Mouse (Mus musculus) left cerebral cortex, postnatal 4 days (tissue): ENCODE data around the gene Adam17. TPM values are rescaled to one million over a fixed set of nuclear protein-coding genes. Genes with fewer than 3 reads are reported as not detected.

Source experiments
- DNase-seq: peaks from one replicate; pipeline ENCODE4 v3.0.0-alpha.2; 2022
- intact Hi-C: fragments of 180-260 bp; cut with DNase I; formaldehyde crosslinking; loops from one replicate; pipeline ENCODE4 v1.15.1; 2025
- total RNA-seq, 2 experiments: library from RNA; stranded (reverse); gene quantifications; 2 replicates each; pipeline ENCODE4 v1.2.3; 2021

Gene Adam17
- total RNA-seq, 2 experiments from 2014 or later: 18.7 to 24.8 TPM

DNA sequence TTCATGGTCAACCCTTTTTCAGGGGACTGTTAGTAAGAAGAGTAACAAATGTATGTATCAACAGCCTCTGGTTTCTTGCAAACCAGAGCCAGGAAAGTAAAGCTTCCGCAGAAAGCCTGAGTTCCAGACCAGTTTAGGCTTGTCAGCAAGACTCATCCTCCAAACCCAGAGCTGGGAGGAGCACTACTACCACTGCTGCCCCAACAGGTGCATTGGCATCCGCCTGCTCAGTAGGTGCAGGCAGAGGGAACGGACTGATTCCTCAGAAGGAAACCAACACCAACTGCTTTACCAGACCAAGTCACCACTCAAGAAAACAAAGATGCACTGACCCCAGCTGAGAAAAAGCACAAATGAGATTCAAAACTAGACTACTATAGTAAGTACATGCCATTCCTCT lies 10.2 kb downstream of the Adam17 start:
- intact Hi-C loops: no loop called here
- DNase-seq: no peak

- intact Hi-C loops: no loop called here
- no peak for DNase-seq
Measured at GRCm38 (mm10) chr12:21362686-21363085, 10.7 kb downstream of the Adam17 start.

GRCm38 (mm10) chr12:21353681-21354080 lies 19.8 kb downstream of the Adam17 start:
- no peak for DNase-seq
- intact Hi-C loops: no loop called here

- no peak for DNase-seq
Measured at GRCm38 (mm10) chr12:21350113-21350876, 23.1 kb downstream of the Adam17 start.

DNA sequence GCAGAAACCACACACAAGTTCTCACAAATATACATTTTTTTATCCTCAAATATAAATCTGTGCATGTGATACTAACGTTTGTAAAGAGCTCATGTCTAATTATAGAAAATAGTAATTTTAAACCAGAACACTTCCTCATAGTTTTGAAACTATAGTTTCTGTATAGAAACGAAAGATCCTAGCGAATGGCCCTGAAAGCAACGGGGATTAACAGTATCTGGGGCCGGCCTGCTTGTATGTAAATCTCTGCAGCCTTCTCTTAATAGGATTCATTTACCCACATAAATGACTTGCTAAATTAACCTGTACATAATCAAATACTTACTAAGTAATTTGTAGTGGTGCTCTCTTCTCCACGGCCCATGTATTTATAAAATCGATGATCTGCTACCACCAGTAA lies 26.5 kb downstream of the Adam17 start:
- intact Hi-C loops: no loop called here
- no peak for DNase-seq

More at GRCm38 (mm10) chr12:21350113-21350876, 23.1 kb downstream of the Adam17 start:
- intact Hi-C loops: no loop called here

DNA sequence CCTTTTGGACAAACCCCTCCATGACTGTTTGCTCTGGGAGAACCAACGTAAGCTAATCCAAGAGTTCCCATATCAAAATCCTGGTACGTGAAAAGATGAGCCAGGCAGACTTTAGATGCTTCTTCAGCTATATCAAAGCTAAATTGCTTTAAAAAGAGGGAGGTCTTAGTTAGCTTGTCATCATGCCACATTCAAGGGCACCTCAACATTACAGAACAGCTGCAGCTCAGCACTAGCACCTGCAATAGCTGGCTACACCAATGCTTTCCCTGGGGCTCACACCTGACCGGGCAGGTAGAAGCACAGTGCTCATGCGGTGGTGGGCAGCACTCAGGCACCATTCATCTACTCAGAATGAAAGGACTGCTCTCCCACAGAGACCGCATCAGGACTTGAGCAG lies 32.8 kb downstream of the Adam17 start:
- no peak for DNase-seq
- intact Hi-C loops: no loop called here

- DNase-seq: no peak
- intact Hi-C loops: no loop called here
Measured at GRCm38 (mm10) chr12:21337171-21337570, 36.3 kb downstream of the Adam17 start.

DNA sequence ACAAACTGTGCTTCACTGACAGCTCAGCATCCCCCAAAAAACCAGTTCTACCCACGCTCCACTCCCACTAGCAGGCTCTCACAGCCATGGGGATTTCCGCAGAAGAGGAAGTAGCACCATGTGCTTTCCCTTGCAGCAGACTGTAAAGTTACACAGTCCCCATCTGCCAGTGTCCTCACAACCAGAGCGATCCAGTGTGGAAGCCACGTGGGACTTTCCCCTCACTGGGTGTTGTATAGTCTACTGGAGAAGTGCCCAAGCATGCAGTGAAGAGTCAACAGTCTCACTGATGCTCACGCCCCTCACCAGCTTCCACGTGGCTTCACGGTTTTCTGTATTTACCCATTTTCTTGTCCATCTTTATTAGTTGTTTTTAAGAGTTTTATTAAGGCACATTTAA lies 37.6 kb downstream of the Adam17 start:
- intact Hi-C loops: no loop called here
- DNase-seq: no peak

DNA sequence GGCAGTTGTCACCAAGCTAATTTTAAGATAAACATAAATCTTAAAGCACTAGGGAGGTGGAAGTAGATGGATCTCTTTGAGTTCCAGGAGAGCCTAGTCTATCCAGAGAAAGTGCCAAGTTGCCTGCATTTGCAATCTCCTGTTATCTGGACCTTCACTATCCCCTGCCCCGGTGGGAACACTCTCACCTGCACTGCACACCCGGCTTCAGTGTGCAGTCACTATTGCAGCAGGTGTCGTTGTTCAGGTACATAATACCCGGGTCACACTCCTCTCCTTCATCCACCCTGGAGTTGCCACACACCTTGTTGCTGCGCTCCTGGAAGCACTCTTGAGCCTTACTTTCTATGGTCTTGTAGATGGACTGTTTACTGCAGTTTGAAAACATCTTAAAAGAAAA lies 39.7 kb downstream of the Adam17 start:
- DNase-seq: no peak
- intact Hi-C loops: no loop called here

DNA sequence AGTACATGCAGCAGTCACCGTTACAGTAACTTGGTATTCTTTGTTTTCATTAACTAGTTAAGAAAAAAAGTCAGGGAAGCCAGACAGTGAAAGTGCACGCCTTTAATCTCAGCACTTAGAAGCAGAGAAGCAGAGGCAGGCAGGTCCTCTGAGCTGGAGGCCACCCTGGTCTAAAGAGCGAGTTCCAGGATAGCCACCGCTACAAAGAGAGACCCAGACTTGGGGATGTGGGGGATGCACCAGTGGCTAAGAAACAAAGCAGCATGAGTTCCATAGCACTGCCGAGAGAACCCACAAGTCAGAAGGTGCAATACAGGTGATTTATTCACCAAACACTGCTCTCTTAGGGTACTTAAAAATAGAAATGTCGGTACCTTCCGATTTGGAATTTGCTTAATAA lies 40.4 kb downstream of the Adam17 start:
- intact Hi-C loops: no loop called here
- DNase-seq: no peak

DNA sequence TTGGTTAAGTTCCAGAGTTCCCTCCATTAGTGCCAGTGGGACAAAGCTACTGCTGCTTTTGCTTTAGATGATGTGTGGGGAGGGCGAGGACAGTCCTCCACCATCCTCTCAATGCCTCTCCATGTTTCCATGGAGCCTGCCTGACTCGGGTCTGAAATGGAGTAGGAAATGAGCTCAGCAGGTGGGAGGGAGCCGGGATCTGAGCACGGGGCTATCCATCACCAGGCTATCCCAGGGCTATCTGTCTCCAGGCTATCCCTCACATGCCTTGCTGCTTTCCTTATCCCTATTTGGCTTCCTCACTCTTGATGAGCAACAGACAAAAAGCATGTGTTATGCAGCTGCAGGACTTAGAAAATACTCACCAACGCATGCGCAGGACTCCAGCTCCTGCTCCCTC lies 41.7 kb downstream of the Adam17 start:
- intact Hi-C loops: no loop called here
- DNase-seq: no peak

- DNase-seq: no peak
- intact Hi-C loops: no loop called here
Measured at GRCm38 (mm10) chr12:21330961-21331576, 42.4 kb downstream of the Adam17 start.

GRCm38 (mm10) chr12:21329661-21330400 lies 43.6 kb downstream of the Adam17 start:
- intact Hi-C loops: no loop called here

DNA sequence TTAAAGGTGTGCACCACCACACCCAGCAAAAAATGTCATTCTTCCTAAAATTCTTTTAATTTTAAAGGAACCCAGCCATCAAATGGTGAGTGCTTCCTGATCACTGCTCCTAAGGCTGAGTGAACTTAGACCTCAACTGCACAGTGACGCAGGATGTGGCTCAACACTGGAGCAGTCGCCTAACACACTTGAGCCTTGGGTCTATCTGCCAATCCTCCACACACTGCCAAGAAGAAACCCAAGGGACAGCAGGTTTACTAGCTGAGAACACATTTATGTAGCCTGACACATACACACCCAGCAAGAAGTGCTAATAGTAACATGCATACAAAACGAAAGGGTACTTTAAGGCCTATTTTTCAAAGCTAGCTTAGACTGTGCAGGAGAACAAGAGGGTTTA lies 47.1 kb downstream of the Adam17 start:
- intact Hi-C loops: no loop called here

More at GRCm38 (mm10) chr12:21329661-21330400, 43.6 kb downstream of the Adam17 start:
- no peak for DNase-seq

GRCm38 (mm10) chr12:21325266-21325665 lies 48.2 kb downstream of the Adam17 start:
- DNase-seq: no peak
- intact Hi-C loops: no loop called here

More for the DNA sequence above, 47.1 kb downstream of the Adam17 start:
- no peak for DNase-seq

DNA sequence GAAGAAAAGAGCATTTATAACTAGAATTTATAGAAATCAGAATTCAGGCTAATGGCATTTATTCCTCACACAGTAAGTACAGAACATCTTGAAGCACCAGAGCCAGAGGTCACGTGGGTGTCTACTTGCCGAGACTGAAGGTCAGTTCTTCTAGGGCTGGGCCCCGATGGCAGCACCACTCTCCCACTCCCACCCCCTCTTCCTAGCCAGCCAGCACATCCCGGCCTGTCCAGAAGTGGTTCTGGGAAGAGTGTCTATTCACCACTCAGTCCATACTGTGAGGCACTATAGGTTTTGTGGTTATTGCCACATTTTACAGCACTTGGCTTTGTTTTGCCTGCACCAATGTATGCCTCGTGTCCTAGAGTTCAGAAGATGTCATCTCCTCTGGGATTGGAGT lies 49.3 kb downstream of the Adam17 start:
- intact Hi-C loops: no loop called here
- DNase-seq: no peak

DNA sequence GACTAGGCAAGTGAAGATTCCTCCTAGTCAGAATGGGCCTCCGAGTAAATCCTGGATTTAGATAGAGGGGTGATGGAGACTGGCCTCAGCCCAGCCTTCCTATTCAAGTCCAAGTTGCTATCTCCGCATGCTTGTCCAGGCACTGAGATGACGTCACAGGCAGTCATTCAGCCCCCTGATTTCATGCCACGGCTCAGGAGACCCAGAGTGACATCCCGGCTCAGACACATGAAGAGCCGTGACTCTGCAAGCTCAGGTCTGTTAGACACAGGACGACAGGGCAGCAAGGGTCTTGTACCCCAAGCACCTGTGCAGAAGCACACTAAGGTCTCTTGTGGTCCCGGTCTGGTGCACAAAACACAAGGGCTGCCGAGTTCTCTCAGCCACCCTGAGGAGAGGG lies 50.6 kb downstream of the Adam17 start:
- DNase-seq: no peak
- intact Hi-C loops: no loop called here

DNA sequence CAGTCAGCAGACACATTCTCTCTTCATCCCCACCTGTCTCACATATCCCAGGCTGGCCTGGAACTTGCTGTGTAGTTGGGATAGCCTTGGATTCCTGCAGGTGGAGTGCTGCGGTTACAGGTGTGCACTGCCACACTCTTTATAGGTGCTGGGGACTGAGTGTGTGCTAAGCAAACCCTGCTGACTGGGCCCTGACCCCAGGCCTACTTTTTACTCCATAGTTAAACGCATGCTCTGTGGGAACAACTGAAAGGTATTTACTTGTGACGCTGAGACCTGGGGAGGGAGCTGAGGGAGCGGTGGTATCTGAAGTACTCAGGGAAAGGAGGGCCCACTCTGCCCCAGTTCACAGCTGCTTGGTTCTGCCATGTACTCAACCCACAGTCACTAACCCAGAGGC lies 51.1 kb downstream of the Adam17 start:
- DNase-seq: no peak
- intact Hi-C loops: no loop called here

GRCm38 (mm10) chr12:21321170-21321569 lies 52.3 kb downstream of the Adam17 start:
- no peak for DNase-seq
- intact Hi-C loops: no loop called here

- DNase-seq: peak; percentile 43
- intact Hi-C loops: no loop called here
Measured at GRCm38 (mm10) chr12:21320317-21320716, 53.1 kb downstream of the Adam17 start.

GRCm38 (mm10) chr12:21318143-21318895 lies 55.1 kb downstream of the Adam17 start:
- peak; percentile 67 for DNase-seq
- intact Hi-C loops: loop anchor here (10.0 kb wide), 1 partner anchor 76 kb away; no protein-coding TSS in a partner anchor
